Mouse (Mus musculus): ENCODE results near the gene Pcdh15. TPM values are rescaled to one million over a fixed set of nuclear protein-coding genes. Genes with fewer than 3 reads are reported as not detected.

The Pcdh15 gene
- polyA plus RNA-seq, 1 experiment from 2014 or later, result 3.9 TPM

DNA sequence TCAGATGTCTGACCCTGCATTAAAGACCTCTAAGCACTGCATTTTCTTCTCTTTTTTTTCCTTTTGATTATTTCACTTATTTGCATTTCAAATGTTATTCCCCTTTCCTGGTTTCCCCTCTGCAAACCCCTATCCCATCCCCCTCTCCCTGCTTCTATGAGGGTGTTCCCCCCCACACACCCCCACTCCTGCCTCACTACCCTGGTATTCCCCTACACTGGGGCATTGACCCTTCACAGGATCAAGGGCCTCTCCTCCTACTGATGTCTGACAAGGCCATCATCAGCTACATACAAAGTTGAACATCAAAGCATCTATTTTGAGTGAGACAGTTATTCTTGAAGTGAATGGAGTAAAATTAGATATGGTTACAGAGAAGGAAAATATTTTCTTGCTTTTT, 48.4 kb downstream of the Pcdh15 start:
- Histone ChIP-seq H3K4me1 (no peaks in the 10 kb centered on the region), H3K27me3 (no peaks in the 10 kb centered on the region), H3K27ac (no peak overlapping the region), H3K4me2 (replicated peaks) (no peak overlapping the region), H3K9me3 (no peaks in the 10 kb centered on the region), H3K9ac (no peak overlapping the region), H3K4me3 (no peak overlapping the region), H3K36me3 (no peaks in the 10 kb centered on the region)
- ATAC-seq (ENCODE audit: insufficient number of reproducible peaks, insufficient read depth, low FRiP score, low TSS enrichment), result no peak

DNA sequence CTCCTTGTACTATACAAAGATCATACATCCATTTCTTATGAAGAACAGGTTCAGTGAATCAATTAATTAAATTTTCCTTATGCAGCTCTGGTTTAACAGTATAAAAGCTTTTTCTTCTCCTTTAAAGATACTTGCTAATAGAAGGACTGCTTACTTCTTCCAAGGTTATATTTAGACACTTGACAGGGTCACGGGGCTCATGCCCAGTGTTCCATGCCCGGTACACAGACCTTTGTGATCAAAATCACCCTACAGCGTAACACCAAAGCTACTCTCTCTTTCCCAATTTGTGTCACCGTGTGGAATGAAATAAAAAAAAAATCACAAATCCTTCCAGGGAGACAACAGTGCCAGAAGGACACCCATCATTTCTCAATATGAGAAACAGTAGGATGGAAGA, 48.8 kb downstream of the Pcdh15 start:
- WGBS, result 70% methylated on average over 4 of the region's 4 CpGs
- Histone ChIP-seq H3K36me3 (no peaks in the 10 kb centered on the region), H3K4me3 (no peak overlapping the region)

DNA sequence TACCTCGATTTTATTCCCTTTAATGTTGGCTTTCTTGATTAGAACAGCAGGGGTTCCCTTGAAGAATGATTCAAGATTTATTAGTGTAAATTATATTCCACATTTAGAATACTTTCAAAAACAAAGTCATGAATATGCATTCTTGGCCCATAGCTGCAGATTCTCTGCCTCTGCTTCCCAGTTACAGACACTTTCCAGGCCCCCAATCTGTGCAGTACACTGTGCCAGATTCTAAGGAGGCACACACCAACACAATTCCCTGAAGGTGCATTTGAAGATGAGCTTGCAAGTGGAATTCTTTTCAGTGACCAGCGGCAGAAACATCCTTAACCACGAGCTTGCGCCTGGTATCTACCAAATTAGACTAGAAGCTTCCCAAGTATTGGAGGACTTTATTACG, 55.4 kb downstream of the Pcdh15 start:
- no peaks in the 10 kb centered on the region for H3K27me3 ChIP-seq
- WGBS, result 84% methylated on average over 5 of the region's 5 CpGs
- H3K36me3 ChIP-seq, result no peaks in the 10 kb centered on the region
- no peak overlapping the region for H3K4me2 ChIP-seq (replicated peaks)
- H3K9me3 ChIP-seq, result no peaks in the 10 kb centered on the region
- ATAC-seq (ENCODE audit: insufficient number of reproducible peaks, insufficient read depth, low FRiP score, low TSS enrichment), result no peak
- no peak overlapping the region for H3K9ac ChIP-seq
- H3K4me3 ChIP-seq, result no peak overlapping the region
- no peaks in the 10 kb centered on the region for H3K4me1 ChIP-seq
- H3K27ac ChIP-seq, result no peak overlapping the region

More for the DNA sequence above, 48.8 kb downstream of the Pcdh15 start:
- Histone ChIP-seq H3K27me3 (no peaks in the 10 kb centered on the region), H3K27ac (no peak overlapping the region), H3K4me1 (no peaks in the 10 kb centered on the region), H3K9me3 (no peaks in the 10 kb centered on the region), H3K9ac (no peak overlapping the region), H3K4me2 (replicated peaks) (no peak overlapping the region)
- no peak for ATAC-seq (ENCODE audit: insufficient number of reproducible peaks, insufficient read depth, low FRiP score, low TSS enrichment)

GRCm38 (mm10) chr10:73161757-73162156, 62.6 kb downstream of the Pcdh15 start:
- H3K36me3 ChIP-seq, result no peaks in the 10 kb centered on the region
- no peaks in the 10 kb centered on the region for H3K9me3 ChIP-seq
- no peak overlapping the region for H3K4me3 ChIP-seq
- no peaks in the 10 kb centered on the region for H3K27me3 ChIP-seq
- no peak overlapping the region for H3K27ac ChIP-seq
- no peak for ATAC-seq (ENCODE audit: insufficient number of reproducible peaks, insufficient read depth, low FRiP score, low TSS enrichment)
- H3K4me1 ChIP-seq, result no peaks in the 10 kb centered on the region
- H3K4me2 ChIP-seq (replicated peaks), result no peak overlapping the region
- 80% methylated on average over 1 of the region's 1 CpGs for WGBS
- H3K9ac ChIP-seq, result no peak overlapping the region

GRCm38 (mm10) chr10:73216001-73216400, 116.9 kb downstream of the Pcdh15 start:
- Histone ChIP-seq H3K4me3 (no peak overlapping the region), H3K4me2 (replicated peaks) (no peak overlapping the region), H3K9ac (no peak overlapping the region), H3K36me3 (no peaks in the 10 kb centered on the region), H3K9me3 (no peaks in the 10 kb centered on the region), H3K4me1 (no peaks in the 10 kb centered on the region), H3K27me3 (no peaks in the 10 kb centered on the region), H3K27ac (no peak overlapping the region)
- 65% methylated on average over 2 of the region's 2 CpGs for WGBS
- no peak for ATAC-seq (ENCODE audit: insufficient number of reproducible peaks, insufficient read depth, low FRiP score, low TSS enrichment)

DNA sequence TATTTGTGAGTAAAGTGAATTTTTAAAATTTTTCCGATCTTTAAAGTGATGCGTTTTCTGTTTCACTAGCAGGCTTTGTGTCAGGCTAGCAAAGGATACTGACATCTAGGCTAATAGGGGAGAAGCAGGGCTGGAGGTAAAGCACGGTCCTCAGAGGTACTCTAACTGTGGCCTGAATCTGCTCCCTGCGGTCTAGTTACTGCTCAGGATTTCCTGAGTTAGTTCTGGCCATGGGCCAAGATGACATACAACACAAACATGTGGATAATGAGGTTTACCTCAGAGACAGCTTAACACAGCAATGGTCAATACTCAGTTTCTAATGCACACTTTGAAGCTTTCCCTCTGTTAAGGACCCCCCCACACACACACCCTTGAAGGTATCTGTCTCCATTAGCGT, 143.2 kb downstream of the Pcdh15 start:
- Histone ChIP-seq H3K36me3 (no peaks in the 10 kb centered on the region), H3K9me3 (no peaks in the 10 kb centered on the region), H3K27ac (no peak overlapping the region), H3K27me3 (no peaks in the 10 kb centered on the region), H3K4me1 (no peaks in the 10 kb centered on the region), H3K9ac (no peak overlapping the region), H3K4me2 (replicated peaks) (no peak overlapping the region), H3K4me3 (no peak overlapping the region)
- WGBS, result 75% methylated on average over 5 of the region's 5 CpGs
- ATAC-seq (ENCODE audit: insufficient number of reproducible peaks, insufficient read depth, low FRiP score, low TSS enrichment), result no peak

- 90% methylated on average over 4 of the region's 4 CpGs for WGBS
- Histone ChIP-seq H3K9me3 (no peaks in the 10 kb centered on the region), H3K27ac (no peak overlapping the region), H3K9ac (no peak overlapping the region), H3K27me3 (no peaks in the 10 kb centered on the region), H3K4me1 (no peaks in the 10 kb centered on the region), H3K4me3 (no peak overlapping the region), H3K4me2 (replicated peaks) (no peak overlapping the region), H3K36me3 (no peaks in the 10 kb centered on the region)
- ATAC-seq (ENCODE audit: insufficient number of reproducible peaks, insufficient read depth, low FRiP score, low TSS enrichment), result no peak
Measured at GRCm38 (mm10) chr10:73280438-73280837, 181.3 kb downstream of the Pcdh15 start.

GRCm38 (mm10) chr10:73296456-73296855, 197.3 kb downstream of the Pcdh15 start:
- Histone ChIP-seq H3K27ac (no peak overlapping the region), H3K9ac (no peak overlapping the region), H3K4me2 (replicated peaks) (no peak overlapping the region), H3K36me3 (no peaks in the 10 kb centered on the region), H3K4me3 (no peak overlapping the region), H3K4me1 (no peaks in the 10 kb centered on the region), H3K27me3 (no peaks in the 10 kb centered on the region), H3K9me3 (no peaks in the 10 kb centered on the region)
- 62% methylated on average over 5 of the region's 5 CpGs for WGBS
- no peak for ATAC-seq (ENCODE audit: insufficient number of reproducible peaks, insufficient read depth, low FRiP score, low TSS enrichment)

- 83% methylated on average over 8 of the region's 8 CpGs for WGBS
- no peak for ATAC-seq (ENCODE audit: insufficient number of reproducible peaks, insufficient read depth, low FRiP score, low TSS enrichment)
- Histone ChIP-seq H3K27me3 (no peaks in the 10 kb centered on the region), H3K4me1 (no peaks in the 10 kb centered on the region), H3K27ac (no peak overlapping the region), H3K4me3 (no peak overlapping the region), H3K36me3 (no peaks in the 10 kb centered on the region), H3K9me3 (no peaks in the 10 kb centered on the region), H3K4me2 (replicated peaks) (no peak overlapping the region), H3K9ac (no peak overlapping the region)
Measured at GRCm38 (mm10) chr10:73301951-73302350, 202.8 kb downstream of the Pcdh15 start.

DNA sequence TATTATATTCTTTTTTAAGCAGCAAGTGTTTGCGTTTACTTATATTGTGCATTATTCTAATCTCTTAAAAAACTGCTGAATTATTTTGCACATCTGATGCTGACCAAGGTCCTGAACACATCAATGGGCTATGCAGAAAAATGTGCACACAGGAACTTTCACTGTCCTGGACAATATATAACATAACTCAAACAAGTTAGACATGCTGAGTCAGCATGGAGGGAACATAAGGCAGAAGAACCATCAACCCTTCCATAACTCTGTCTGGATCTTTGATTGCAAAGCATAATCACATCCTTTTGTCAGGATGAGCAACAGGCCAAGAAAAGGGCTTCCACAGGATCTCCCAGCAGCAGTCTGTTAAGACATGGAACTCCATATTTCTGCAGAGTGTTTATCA, 207.5 kb downstream of the Pcdh15 start:
- Histone ChIP-seq H3K36me3 (no peaks in the 10 kb centered on the region), H3K4me3 (no peak overlapping the region), H3K27ac (no peak overlapping the region), H3K4me2 (replicated peaks) (no peak overlapping the region), H3K4me1 (no peaks in the 10 kb centered on the region), H3K27me3 (no peaks in the 10 kb centered on the region), H3K9me3 (no peaks in the 10 kb centered on the region), H3K9ac (no peak overlapping the region)
- WGBS, result 95% methylated on average over 1 of the region's 1 CpGs
- ATAC-seq (ENCODE audit: insufficient number of reproducible peaks, insufficient read depth, low FRiP score, low TSS enrichment), result no peak

GRCm38 (mm10) chr10:73326861-73327260, 227.7 kb downstream of the Pcdh15 start:
- 83% methylated on average over 7 of the region's 7 CpGs for WGBS
- Histone ChIP-seq H3K27me3 (no peaks in the 10 kb centered on the region), H3K4me1 (no peaks in the 10 kb centered on the region)

DNA sequence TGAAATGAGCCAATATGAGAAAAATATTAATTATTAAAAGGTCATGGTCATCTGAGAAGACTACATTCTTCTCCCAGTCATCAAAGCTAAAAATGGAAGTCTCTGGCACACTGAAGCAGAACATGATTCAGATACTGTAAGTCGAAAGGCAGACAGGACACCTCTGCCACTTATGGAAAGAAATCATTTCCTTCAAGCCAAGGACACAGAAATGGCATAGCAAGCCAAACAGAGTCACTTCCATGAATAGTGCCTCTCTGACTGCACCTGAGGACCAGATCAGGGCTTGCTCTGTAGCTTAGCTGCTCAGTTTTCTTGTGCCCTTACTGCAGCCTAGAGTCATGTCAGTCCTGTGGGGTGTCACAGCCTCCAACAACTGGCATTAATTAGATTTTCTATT, 234.3 kb downstream of the Pcdh15 start:
- Histone ChIP-seq H3K27ac (no peak overlapping the region), H3K9ac (no peak overlapping the region), H3K27me3 (no peaks in the 10 kb centered on the region), H3K4me1 (no peaks in the 10 kb centered on the region), H3K36me3 (no peaks in the 10 kb centered on the region), H3K4me3 (no peak overlapping the region), H3K9me3 (no peaks in the 10 kb centered on the region), H3K4me2 (replicated peaks) (no peak overlapping the region)
- ATAC-seq (ENCODE audit: insufficient number of reproducible peaks, insufficient read depth, low FRiP score, low TSS enrichment), result no peak
- 84% methylated on average over 1 of the region's 1 CpGs for WGBS

More at GRCm38 (mm10) chr10:73326861-73327260, 227.7 kb downstream of the Pcdh15 start:
- no peaks in the 10 kb centered on the region for H3K9me3 ChIP-seq
- no peak overlapping the region for H3K4me3 ChIP-seq
- no peak overlapping the region for H3K27ac ChIP-seq
- H3K4me2 ChIP-seq (replicated peaks), result no peak overlapping the region
- H3K36me3 ChIP-seq, result no peaks in the 10 kb centered on the region
- ATAC-seq (ENCODE audit: insufficient number of reproducible peaks, insufficient read depth, low FRiP score, low TSS enrichment), result no peak
- H3K9ac ChIP-seq, result no peak overlapping the region

GRCm38 (mm10) chr10:73379001-73379400, 279.9 kb downstream of the Pcdh15 start:
- 77% methylated on average over 2 of the region's 2 CpGs for WGBS

More at GRCm38 (mm10) chr10:73379001-73379400, 279.9 kb downstream of the Pcdh15 start:
- no peak overlapping the region for H3K9ac ChIP-seq
- H3K27ac ChIP-seq, result no peak overlapping the region
- no peaks in the 10 kb centered on the region for H3K36me3 ChIP-seq
- ATAC-seq (ENCODE audit: insufficient number of reproducible peaks, insufficient read depth, low FRiP score, low TSS enrichment), result no peak
- H3K9me3 ChIP-seq, result no peaks in the 10 kb centered on the region
- H3K27me3 ChIP-seq, result no peaks in the 10 kb centered on the region
- no peaks in the 10 kb centered on the region for H3K4me1 ChIP-seq
- H3K4me2 ChIP-seq (replicated peaks), result no peak overlapping the region
- H3K4me3 ChIP-seq, result no peak overlapping the region

Data from embryonic facial prominence, embryonic 12.5 days (tissue).